Mouse (Mus musculus) megakaryocyte, embryonic 14.5 days (primary cell): ENCODE data around the gene Ccl9.

ENCODE experiments used
- FLI1 ChIP-seq: IDR thresholded peaks from 2 replicates; pipeline ENCODE4 v1.6.1; 2012; ENCODE audit warnings: low read length, inconsistent platforms, mixed read lengths
- GATA1 ChIP-seq: IDR thresholded peaks from 3 replicates; pipeline ENCODE4 v1.6.1; 2012; ENCODE audit warnings: mixed read lengths, low read length, inconsistent platforms, borderline replicate concordance

GRCm38 (mm10) chr11:83530360-83530759 is 48.1 kb downstream of the Ccl9 start, which contains the start of gene Ccl5:
- TF ChIP-seq GATA1 (no peak), FLI1 (no peak)
